Mouse (Mus musculus): Measurements from ENCODE around the gene Tmigd3.
"Not testable (repeated sequence)": the region's sequence is repeated elsewhere in the genome, so short reads cannot be mapped to it uniquely, and the experiment has no call there.

Tmigd3 gene

DNA sequence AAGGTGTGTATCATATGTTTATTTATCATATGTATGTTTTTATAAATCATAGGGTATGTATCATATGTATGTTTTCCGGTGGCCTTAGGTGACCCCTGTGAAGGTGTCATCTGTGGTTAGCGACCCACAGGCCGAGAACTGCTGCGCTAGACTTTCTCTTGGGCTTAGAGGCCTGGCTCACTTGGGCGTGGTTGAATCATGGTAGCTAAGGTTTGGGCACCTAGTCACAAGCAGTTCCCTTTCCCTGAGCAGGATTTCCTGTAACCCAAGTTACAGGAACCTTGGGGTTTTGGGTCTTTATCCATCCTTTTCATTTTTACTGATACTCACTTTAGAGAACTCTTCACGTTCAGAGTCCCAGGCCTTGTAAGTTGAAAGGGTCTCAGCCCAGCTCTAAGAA lies 29.6 kb downstream of the Tmigd3 start:
- no peak for DNase-seq (ENCODE audit: low read depth, low spot score)

GRCm38 (mm10) chr3:105900716-105901115 lies 30.0 kb downstream of the Tmigd3 start:
- no peak for DNase-seq (ENCODE audit: low read depth, low spot score)

- DNase-seq (ENCODE audit: low read depth, low spot score): no peak
Observed at GRCm38 (mm10) chr3:105901468-105901867, 30.8 kb downstream of the Tmigd3 start.

- DNase-seq (ENCODE audit: low read depth, low spot score): no peak
Observed at GRCm38 (mm10) chr3:105904213-105904612, 33.5 kb downstream of the Tmigd3 start.

DNA sequence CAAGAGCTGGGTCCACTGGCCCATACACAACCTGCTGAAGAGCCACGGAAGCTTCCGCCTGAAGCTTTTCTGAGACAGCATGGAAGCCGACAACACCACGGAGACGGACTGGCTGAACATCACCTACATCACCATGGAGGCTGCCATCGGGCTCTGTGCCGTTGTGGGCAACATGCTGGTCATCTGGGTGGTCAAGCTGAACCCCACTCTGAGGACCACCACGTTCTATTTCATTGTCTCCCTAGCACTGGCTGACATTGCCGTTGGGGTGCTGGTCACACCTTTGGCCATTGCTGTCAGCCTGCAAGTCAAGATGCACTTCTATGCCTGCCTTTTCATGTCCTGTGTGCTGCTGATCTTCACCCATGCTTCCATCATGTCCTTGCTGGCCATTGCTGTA lies 34.0 kb downstream of the Tmigd3 start:
- DNase-seq (ENCODE audit: low read depth, low spot score): no peak

DNA sequence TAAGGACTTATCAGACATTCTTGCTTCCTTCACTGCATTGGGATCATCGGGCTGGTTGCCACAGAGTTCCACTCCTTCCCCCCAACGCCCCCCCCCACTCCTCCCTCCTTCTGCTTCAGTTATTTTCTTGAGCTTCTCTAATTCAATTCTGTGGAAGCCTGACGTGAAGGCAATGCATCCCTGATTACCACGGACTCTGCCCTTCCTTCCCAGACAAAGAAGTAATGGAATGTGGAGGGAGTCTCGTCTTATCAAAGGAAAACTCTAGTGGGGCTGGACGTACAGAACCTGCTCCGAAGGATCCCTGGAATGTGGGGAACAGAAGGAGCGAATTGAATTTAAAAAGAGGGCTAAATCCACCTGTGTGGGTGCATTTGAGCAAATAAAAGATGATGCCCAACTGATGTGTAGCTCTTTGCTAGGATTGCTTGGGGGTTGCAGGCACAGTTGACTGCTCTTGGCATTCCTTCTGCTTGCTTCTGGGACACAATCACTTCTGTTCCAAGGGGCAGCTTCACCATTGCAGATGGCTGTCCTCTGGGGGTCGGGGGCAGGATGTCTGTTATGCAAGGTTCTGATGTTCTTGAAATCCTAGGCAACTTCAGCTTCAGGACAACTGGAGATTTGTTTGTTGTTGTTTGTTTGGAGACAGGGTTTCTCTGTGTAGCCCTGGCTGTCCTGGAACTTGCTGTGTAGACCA lies 37.4 kb downstream of the Tmigd3 start:
- DNase-seq (ENCODE audit: low read depth, low spot score): no peak

DNA sequence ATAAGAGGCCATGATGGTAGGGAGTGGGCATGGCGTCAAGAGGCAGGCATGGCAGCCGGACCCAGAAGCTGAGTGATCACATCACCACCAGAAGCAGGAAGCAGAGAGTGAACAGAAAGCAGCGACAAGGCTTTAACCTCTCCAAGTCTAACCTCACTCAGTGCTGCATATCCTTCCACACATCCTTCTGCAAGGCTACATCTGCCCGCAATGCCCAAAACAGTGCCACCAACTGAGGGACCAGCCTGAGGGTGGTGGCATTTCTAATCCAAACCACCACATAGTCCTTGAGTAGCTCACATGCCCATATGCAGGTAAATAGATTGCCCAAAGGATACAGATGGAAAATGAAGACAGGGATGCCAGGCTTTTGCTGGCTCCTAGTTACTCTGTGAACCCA lies 38.3 kb downstream of the Tmigd3 start:
- DNase-seq (ENCODE audit: low read depth, low spot score): no peak

DNA sequence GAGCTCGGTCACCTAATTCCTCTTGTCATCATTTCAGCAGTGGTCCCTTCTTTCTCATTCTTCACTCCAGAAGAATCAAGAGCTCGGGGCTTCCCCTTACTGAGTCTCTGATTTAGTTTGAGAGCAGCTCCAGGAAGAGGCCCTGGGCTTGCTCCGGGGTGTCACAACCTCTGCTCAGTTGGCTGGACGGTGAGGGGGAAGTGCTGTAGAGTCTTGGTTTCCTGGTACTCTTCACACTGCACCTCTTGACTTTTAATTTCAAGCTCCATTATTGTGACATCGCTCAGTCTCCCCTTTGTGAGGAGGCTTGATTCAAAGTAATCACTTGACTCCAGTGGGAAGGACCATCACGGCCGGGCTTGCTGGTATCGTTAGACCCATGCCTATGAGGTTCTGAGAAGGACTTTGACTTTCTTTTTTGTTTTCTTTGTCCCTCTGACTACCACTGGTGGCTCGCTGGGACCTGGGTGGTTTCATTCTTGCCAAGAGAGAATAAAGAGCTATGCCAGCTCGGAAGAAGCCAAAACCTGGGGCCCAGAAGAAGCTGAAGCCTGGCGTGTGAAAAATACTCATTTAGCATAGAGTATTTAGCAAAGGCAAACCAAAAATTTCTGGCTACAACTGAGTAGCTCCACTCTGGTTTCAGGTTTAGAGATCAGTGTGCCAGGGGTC lies 40.0 kb downstream of the Tmigd3 start:
- DNase-seq (ENCODE audit: low read depth, low spot score): no peak

DNA sequence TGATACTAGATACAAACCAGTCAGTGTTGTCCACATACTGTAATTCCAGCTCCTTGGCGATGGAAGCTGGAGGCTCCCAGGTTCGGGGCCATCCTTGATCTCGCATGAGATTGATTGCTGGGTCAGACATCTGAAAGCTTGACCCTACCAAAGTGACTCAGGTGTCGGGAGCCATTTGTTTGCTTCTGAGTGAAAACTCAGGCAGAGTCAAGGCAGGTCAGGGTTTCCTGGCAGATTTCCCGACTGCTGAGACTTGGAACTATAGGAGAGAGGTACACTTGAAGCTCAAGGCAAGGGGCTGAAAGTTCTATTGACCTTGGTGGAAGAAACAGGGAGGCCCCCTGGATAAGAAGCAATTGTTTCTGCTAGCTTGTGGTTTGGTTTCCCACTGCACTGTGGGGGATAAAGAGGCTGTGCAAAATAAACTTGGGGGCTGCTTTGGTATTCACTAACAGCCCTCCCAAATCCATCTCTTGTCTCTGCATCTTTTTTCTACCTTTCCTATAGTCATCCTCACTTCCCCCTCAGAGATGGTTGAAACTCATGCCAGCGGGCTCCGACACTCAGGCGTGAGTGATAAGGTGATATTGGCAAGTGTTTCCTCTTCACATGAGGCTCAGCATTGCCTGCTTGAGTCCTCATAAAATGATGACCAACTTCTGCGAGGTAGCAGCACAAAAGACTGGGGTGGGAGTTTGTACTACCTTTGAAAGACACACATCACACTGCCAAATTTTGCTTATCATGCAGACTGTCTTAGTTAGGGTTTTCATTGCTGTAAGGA lies 41.6 kb downstream of the Tmigd3 start:
- DNase-seq (ENCODE audit: low read depth, low spot score): no peak

- DNase-seq (ENCODE audit: low read depth, low spot score): no peak
Observed at GRCm38 (mm10) chr3:105913839-105914681, 43.4 kb downstream of the Tmigd3 start.

DNA sequence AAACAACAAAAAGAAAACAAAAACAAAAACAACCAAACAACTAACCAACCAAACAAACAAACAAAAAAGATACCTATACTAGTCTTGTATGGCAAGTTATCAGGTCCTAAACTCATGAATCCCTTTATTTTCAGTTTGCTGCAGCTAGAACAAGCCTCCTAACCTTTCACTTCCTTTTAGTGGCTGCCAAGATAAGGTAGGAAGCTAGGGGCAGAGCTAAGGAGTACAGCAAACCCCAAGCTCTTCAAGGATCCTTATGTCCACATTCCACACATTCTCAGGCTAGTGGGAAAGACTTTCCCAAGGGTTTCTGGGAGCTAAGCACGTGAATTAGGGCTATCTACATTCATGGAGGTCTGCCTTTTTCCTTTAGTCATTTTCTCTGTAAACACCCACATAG lies 44.6 kb downstream of the Tmigd3 start:
- DNase-seq (ENCODE audit: low read depth, low spot score): no peak

- not testable (repeated sequence) for DNase-seq (ENCODE audit: low read depth, low spot score)
Observed at GRCm38 (mm10) chr3:105916455-105916854, 45.8 kb downstream of the Tmigd3 start.

DNA sequence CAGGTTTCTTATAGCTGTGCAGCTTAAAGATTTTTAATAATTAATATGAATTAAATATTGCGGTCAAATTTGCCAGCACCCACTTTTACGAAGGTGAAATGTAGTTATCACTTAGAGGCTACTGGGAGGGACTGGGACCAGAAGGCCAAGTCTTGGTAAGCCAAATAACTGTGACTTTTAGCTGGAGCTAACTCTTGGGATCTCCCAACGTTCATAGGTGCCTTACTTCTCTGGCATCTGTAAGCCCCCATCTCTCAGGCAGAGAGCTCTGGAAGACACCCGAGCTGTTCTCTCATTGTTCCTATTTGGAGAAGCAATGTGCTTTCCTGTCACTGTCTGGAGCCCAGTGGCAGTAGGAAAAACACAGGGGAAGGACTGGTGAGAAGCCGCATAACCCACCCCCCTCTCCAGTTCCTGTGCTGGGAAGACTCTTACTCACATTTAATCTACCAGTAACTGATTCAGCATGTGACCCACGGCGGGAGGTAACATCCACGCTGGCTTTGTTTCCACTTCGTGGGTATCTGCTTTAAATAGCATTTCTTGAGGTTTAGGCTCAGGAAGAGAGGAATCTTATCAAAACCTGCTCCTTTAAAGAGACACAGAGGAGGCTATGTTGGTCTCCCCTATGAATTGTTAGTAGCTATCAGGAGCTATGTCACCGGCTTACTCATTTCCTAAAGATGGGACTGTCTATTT lies 47.1 kb downstream of the Tmigd3 start:
- no peak for DNase-seq (ENCODE audit: low read depth, low spot score)

DNA sequence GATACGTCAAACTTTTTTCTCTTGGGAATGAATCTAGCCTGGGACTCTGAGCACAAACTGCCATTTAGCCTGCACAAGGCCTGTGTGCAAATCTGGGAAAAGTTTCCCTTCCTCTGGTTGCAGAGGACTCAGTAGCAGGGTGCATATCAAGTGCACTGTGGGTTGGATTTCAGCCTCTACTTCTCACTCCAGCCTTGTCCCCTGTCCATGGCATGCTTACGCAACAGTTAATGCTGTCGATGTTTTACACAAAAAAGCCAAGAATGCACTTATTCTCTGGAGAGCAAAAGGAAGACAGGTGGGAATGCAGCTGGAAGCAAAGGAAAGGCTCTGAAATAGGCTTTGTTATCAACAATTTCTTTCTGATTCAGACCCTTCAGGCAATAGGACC lies 47.6 kb downstream of the Tmigd3 start:
- no peak for DNase-seq (ENCODE audit: low read depth, low spot score)

DNA sequence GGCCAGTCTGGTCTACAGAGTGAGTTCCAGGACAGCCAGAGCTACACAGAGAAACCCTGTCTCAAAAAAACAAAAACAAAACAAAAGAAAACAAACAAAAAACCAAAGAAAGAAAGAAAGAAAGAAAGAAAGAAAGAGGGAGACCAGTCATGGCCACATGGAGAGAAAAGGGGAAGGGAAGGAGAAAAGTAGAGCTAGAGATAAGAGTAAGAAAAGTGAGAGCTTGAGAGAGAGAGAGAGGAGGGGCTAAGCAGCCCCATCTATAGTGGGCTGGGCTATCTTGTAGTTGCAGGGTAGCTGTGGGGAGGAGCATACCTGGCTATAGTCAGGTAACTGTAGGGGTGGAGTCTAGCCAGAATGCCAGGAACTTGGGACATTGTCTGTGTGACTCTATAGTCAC lies 50.0 kb downstream of the Tmigd3 start:
- DNase-seq (ENCODE audit: low read depth, low spot score): not testable (repeated sequence)

GRCm38 (mm10) chr3:105921959-105922358 lies 51.3 kb downstream of the Tmigd3 start:
- DNase-seq (ENCODE audit: low read depth, low spot score): no peak

- no peak for DNase-seq (ENCODE audit: low read depth, low spot score)
Observed at GRCm38 (mm10) chr3:105924616-105925015, 53.9 kb downstream of the Tmigd3 start.

DNA sequence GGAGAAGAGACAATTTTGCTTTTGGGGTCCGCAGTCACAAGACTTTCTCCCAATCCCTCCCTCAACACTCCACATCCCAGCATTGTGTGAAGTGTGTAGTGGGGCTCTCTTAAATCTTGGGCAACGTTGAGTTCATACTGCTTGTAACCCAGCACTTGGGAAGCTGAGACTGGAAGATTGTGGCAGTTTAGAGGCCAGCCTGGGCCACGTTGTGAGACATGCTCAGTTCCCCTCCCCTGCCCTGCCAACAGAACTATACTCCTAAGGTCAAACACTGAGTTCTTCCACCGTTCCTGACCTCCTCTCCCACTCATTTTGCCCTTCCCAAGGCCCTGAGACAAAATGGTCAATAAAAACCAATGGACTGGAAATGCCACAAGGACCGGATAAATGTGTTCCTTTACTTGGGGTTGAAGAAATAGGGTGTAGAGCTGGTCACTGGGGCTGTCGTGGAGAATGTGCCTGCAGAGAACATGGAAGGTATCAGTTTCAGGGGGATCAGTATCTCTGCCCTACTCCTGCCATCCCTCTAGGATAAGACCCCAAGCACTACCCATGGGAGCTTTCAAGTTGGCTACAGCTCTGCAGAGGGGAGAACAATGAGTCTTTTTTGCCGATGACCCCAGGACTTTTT lies 57.0 kb downstream of the Tmigd3 start:
- DNase-seq (ENCODE audit: low read depth, low spot score): no peak

- DNase-seq (ENCODE audit: low read depth, low spot score): no peak
Observed at GRCm38 (mm10) chr3:105928195-105928569, 57.5 kb downstream of the Tmigd3 start.

GRCm38 (mm10) chr3:105928781-105929180 lies 58.1 kb downstream of the Tmigd3 start:
- DNase-seq (ENCODE audit: low read depth, low spot score): no peak

- DNase-seq (ENCODE audit: low read depth, low spot score): no peak
Observed at GRCm38 (mm10) chr3:105929821-105930220, 59.1 kb downstream of the Tmigd3 start.
